Mouse (Mus musculus) kidney, adult 9 months (tissue): ENCODE measurements at regions not wholly inside any gene's neighbourhood (a gene's known extent, or its start where the extent isn't known, plus 50 kb on each side); places are given as distances from the start of the nearest gene placed in this dataset.

Source experiments
- DNase-seq: peaks from one replicate; pipeline ENCODE4 v3.0.0; 2022

GRCm38 (mm10) chr5:43424551-43425257 is 90.6 kb upstream of the C1qtnf7 start:
- DNase-seq = no peak

DNA sequence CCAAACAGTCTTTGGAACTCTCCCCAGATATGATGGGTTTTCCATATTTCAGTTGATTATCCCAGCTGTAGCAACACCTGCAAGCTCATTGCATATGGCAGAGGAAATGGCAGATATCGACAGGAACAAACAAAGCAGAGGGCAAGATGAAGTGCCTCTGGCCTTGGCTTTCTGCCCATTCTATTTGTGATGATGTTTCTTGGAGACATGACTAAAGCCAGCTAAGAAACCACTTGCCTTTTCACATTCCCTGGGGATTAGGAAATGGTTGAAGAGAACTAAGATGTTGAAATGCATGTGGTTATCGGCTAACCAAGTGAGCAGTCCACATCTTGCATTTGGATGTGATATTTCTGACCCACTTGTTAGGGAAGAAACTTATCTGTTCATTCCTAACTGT is 82.0 kb upstream of the C1qtnf7 start:
- DNase-seq = no peak

DNA sequence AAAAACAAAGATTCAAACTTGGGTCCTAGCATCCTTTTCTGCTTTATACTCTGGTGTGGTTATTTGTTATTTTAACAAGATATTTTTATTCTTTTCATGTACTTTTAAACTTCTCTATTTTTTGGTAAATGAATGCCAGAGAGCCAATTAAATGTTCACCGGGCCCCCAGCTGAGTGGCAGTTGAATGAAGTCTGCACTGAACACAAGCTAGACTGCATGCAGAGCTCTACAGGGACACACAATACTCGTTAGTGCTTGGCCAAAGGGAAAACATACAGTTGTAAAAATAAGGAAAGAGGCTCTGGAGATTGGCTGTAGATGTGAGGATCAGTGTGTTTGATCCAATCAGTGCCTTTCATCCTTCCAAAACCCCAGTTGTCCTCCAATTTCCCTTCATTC is 76.1 kb upstream of the C1qtnf7 start:
- DNase-seq = peak; percentile 61

- DNase-seq = peak; percentile 82
Observed at GRCm38 (mm10) chr5:43441306-43441705, 74.0 kb upstream of the C1qtnf7 start.

GRCm38 (mm10) chr5:43444582-43445214 is 70.6 kb upstream of the C1qtnf7 start:
- DNase-seq = no peak

DNA sequence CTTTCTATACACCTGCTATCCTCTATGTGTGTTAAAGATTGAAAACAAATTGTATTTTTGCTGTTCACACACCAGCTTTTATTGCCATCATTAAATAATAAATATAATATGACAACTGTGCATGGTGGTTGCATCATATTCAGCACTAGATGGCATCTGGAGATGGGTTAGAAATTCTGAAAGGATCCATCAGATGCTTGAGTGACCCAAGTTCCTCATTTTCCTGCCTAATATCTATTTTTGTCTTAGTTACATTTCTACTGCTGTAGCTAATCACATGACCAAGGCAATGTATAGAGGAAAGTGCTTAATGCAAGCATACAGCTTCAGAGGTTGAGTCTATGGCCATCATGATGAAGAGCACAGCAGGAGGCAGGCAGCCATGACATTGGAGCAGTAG is 69.7 kb upstream of the C1qtnf7 start:
- DNase-seq = no peak

DNA sequence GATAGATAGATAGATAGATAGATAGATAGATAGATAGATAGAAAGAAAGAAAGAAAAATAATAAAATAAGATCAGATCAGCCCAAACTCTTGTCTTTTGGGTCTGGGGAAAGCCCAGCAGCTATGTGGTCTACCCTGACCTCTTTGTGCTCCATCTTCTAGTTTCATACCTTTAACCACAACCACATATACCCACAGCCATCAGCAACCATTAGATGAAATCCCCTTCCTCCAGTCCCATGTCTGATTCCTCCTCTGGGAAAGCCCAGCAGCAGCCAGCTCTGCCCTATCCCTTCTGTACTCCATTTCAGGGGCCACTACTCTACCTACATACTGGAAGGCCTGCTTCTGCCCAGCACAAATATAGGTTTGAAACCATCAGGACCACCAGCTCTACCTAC is 69.0 kb upstream of the C1qtnf7 start:
- DNase-seq = no peak

- no peak for DNase-seq
Observed at GRCm38 (mm10) chr5:43456018-43456417, 59.3 kb upstream of the C1qtnf7 start.

- no peak for DNase-seq
Observed at GRCm38 (mm10) chr5:43457725-43458124, 57.6 kb upstream of the C1qtnf7 start.

DNA sequence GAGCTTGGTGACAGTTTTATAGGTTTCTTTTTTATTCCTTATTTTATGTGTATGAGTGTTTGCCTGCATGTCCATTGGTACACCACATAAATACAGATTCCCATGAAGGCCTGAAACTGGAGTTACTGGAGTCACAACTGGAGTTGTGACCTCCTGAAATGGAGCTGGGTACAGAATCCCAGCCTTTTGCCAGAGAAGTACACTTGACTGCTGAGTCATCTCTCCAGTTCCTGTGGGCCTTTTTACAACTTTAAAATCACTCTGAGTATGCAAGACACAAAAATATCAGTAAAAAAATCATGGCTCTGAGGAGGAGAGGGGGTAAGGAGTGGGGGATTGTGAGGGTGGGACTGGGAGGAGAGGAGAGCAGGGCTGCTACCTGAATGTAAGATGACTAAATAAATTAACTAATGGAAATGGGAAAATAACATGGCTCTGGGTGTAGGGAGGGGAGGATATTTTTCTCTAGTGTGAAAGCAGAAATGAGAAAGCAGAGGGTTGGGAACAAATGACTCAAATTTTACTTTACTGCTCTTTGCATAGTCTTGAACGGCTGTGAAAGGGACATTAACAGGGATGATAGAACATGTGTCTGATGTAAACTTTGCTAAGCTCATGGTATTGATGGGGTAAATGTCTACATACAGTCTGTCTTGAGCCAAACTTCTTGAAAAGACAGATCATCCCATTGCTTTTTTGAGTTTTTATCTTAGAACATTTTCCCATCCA is 53.2 kb upstream of the C1qtnf7 start:
- no peak for DNase-seq
